Mouse (Mus musculus) ovary, postnatal 14 days (tissue): ENCODE measurements at regions not wholly inside any gene's neighbourhood (a gene's known extent, or its start where the extent isn't known, plus 50 kb on each side); places are given as distances from the start of the nearest gene placed in this dataset.

Experiments
- DNase-seq: peaks from one replicate; pipeline ENCODE4 v3.0.0; 2022; ENCODE audit warnings: low spot score

- no peak for DNase-seq
These were observed 77.3 kb upstream of the Mkln1 start for GRCm38 (mm10) chr6:31321066-31321846.

GRCm38 (mm10) chr6:31321902-31322301, 76.6 kb upstream of the Mkln1 start:
- DNase-seq: no peak

- DNase-seq: no peak
These were observed 75.0 kb upstream of the Mkln1 start for GRCm38 (mm10) chr6:31323228-31324190.

GRCm38 (mm10) chr6:31324717-31325116, 73.8 kb upstream of the Mkln1 start:
- DNase-seq: no peak

- no peak for DNase-seq
These were observed 72.9 kb upstream of the Mkln1 start for GRCm38 (mm10) chr6:31325621-31326020.

- DNase-seq: no peak
These were observed 68.2 kb upstream of the Mkln1 start for GRCm38 (mm10) chr6:31330327-31330726.

GRCm38 (mm10) chr6:31330868-31331267, 67.7 kb upstream of the Mkln1 start:
- DNase-seq: no peak

GRCm38 (mm10) chr6:31332254-31332653, 66.3 kb upstream of the Mkln1 start:
- no peak for DNase-seq

GRCm38 (mm10) chr6:31332714-31333113, 65.8 kb upstream of the Mkln1 start:
- DNase-seq: no peak

- no peak for DNase-seq
These were observed 65.2 kb upstream of the Mkln1 start for GRCm38 (mm10) chr6:31333228-31333922.

- DNase-seq: no peak
These were observed 64.4 kb upstream of the Mkln1 start for GRCm38 (mm10) chr6:31334086-31334485.

GRCm38 (mm10) chr6:31339122-31339947, 59.2 kb upstream of the Mkln1 start:
- DNase-seq: no peak

GRCm38 (mm10) chr6:31339948-31340250, 58.6 kb upstream of the Mkln1 start:
- no peak for DNase-seq

GRCm38 (mm10) chr6:31345366-31346084, 53.0 kb upstream of the Mkln1 start:
- DNase-seq: no peak

GRCm38 (mm10) chr6:31348333-31348732, 50.2 kb upstream of the Mkln1 start:
- no peak for DNase-seq
